Mouse (Mus musculus) stomach, embryonic 16.5 days (tissue): ENCODE data around the gene Ascl5. TPM values are rescaled to one million over a fixed set of nuclear protein-coding genes. Genes with fewer than 3 reads are reported as not detected.
A peak's percentile ranks its signal among the peaks of the same experiment; 100 is the strongest.

Experiments used
- ATAC-seq: fragments of 200-750 bp; cut with Nextera tagmentation; 2 replicates; pipeline ENCODE4 v1.8.0; 2017; ENCODE audit warnings: moderate number of reproducible peaks, moderate TSS enrichment; ENCODE audit not compliant: insufficient read depth, low FRiP score
- H3K27ac ChIP-seq: fragments of 300-500 bp; sonication (generic); 2 replicates; pipeline ENCODE4 v1.5.1; 2014; ENCODE audit warnings: low read length
- H3K27me3 ChIP-seq: fragments of 300-500 bp; sonication (generic); 2 replicates; pipeline ENCODE4 v1.6.1; 2014; ENCODE audit warnings: low read length, control low read depth, mixed read lengths; ENCODE audit not compliant: control insufficient read depth, insufficient read depth
- H3K36me3 ChIP-seq: fragments of 300-500 bp; sonication (generic); 2 replicates; pipeline ENCODE4 v1.6.1; 2014; ENCODE audit warnings: low read length; ENCODE audit not compliant: control insufficient read depth, insufficient read depth
- H3K4me1 ChIP-seq: fragments of 300-500 bp; sonication (generic); 2 replicates; pipeline ENCODE4 v1.6.1; 2014; ENCODE audit warnings: low read length, control low read depth, mixed read lengths; ENCODE audit not compliant: control insufficient read depth, insufficient read depth
- H3K4me2 ChIP-seq: fragments of 300-500 bp; sonication (generic); 2 replicates; pipeline ENCODE4 v1.6.1; 2014; ENCODE audit warnings: low read depth, low read length, mixed read lengths
- H3K4me3 ChIP-seq: fragments of 300-500 bp; sonication (generic); replicated peaks from 2 replicates; pipeline ENCODE4 v1.5.1; 2014; ENCODE audit warnings: mild to moderate bottlenecking, low read length
- H3K9ac ChIP-seq: fragments of 300-500 bp; sonication (generic); 2 replicates; pipeline ENCODE4 v1.6.1; 2014; ENCODE audit warnings: low read length
- H3K9me3 ChIP-seq: fragments of 300-500 bp; sonication (generic); replicated peaks from 2 replicates; pipeline ENCODE4 v1.6.1; 2016; ENCODE audit warnings: low read length, control low read depth; ENCODE audit not compliant: control insufficient read depth
- WGBS: fragments of 180-500 bp; shearing (Covaris S2); extraction: QIAGEN DNeasy Blood & Tissue Kit; methylation state at CpG from one replicate; pipeline ENCODE4 v1.1.7; 2014; 5-methylcytosine and 5-hydroxymethylcytosine counted together
- polyA plus RNA-seq: library from polyadenylated mRNA; unstranded; fragments of >200 nt; fragmentation: Nextera tagmentation; extraction: Ambion mirVana; gene quantifications from 2 replicates; pipeline ENCODE4 v1.2.1, GENCODE M21; 2015

Gene Ascl5
- polyA plus RNA-seq, 1 experiment from 2014 or later, result 0.43 TPM

GRCm38 (mm10) chr1:136017307-136017706, 33.3 kb upstream of the Ascl5 start:
- 73% methylated on average over 2 of the region's 2 CpGs for WGBS
- Histone ChIP-seq H3K4me1 (peaks cover 9% of the 10 kb centered on the region; the same call in 1 of the 2 replicates), H3K4me2 (peak overlapping the region; percentile 61)

GRCm38 (mm10) chr1:136017907-136018313, 32.7 kb upstream of the Ascl5 start:
- Histone ChIP-seq H3K27ac (peak overlapping the region; percentile 34), H3K9me3 (no peaks in the 10 kb centered on the region), H3K36me3 (no peaks in the 10 kb centered on the region; the same call in 1 of the 2 replicates), H3K27me3 (no peaks in the 10 kb centered on the region), H3K4me1 (peaks cover 9% of the 10 kb centered on the region; the same call in 1 of the 2 replicates), H3K9ac (peak overlapping the region; percentile 86), H3K4me2 (peak overlapping the region; percentile 61), H3K4me3 (peak overlapping the region; percentile 87)
- under 1% methylated on average over 22 of the region's 22 CpGs for WGBS
- peak; percentile 97 for ATAC-seq

More at GRCm38 (mm10) chr1:136017307-136017706, 33.3 kb upstream of the Ascl5 start:
- H3K36me3 ChIP-seq, result no peaks in the 10 kb centered on the region; the same call in 1 of the 2 replicates
- no peak overlapping the region for H3K9ac ChIP-seq
- H3K27me3 ChIP-seq, result no peaks in the 10 kb centered on the region
- peak overlapping the region; percentile 87 for H3K4me3 ChIP-seq
- H3K9me3 ChIP-seq, result no peaks in the 10 kb centered on the region
- H3K27ac ChIP-seq, result no peak overlapping the region
- no peak for ATAC-seq

DNA sequence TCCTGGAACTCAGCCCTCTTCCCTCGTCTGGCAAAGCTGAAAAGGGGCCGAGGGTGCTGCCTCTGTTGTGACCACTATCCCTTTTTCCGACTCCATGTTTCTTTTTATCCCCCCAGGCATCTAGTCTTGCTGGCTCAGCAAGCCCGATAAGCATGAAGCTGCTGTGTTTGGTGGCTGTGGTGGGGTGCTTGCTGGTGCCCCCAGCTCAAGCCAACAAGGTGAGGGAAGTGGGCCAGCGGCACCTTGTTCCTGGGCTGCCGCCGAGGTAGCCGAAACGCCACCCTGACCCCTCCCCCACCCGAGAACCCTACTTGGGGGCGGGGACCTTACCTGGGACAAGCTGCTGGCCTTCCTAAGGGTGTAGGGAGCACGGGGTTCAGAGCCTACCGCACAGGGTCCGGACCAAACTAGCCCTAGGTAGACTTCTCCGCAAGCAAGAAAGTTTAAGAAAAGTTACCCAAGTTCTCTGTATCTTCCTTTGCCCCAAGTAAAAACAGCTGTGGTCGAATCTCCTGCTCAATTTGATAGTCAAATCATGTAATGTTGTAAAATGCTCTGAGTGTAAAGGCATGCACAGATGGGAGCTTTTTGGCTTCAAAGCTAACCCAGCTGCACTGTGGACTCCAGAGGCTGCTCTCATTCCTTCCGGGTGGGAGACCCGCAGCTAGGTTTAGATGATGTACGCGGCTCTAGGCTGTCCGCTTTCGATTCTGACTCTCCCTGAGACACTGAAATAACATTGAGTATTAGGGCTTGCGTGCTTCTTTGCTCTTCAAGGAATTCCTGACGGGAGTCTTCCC, 32.0 kb upstream of the Ascl5 start:
- peak overlapping the region; percentile 34 for H3K27ac ChIP-seq
- no peaks in the 10 kb centered on the region; the same call in none of the 2 replicates for H3K36me3 ChIP-seq
- H3K4me1 ChIP-seq, result peaks cover 9% of the 10 kb centered on the region; the same call in 1 of the 2 replicates
- ATAC-seq, result peak; percentile 63
- H3K4me2 ChIP-seq, result peak overlapping the region; percentile 61
- H3K9ac ChIP-seq, result peak overlapping the region; percentile 86
- no peaks in the 10 kb centered on the region for H3K27me3 ChIP-seq
- H3K4me3 ChIP-seq, result peak overlapping the region; percentile 87
- 3% methylated on average over 24 of the region's 24 CpGs for WGBS
- H3K9me3 ChIP-seq, result no peaks in the 10 kb centered on the region

GRCm38 (mm10) chr1:136030201-136030600, 20.4 kb upstream of the Ascl5 start:
- Histone ChIP-seq H3K9ac (no peak overlapping the region), H3K27ac (no peak overlapping the region), H3K4me1 (no peaks in the 10 kb centered on the region), H3K4me2 (no peak overlapping the region), H3K27me3 (no peaks in the 10 kb centered on the region), H3K9me3 (no peaks in the 10 kb centered on the region), H3K4me3 (no peak overlapping the region), H3K36me3 (peaks cover 15% of the 10 kb centered on the region; the same call in 1 of the 2 replicates)
- 60% methylated on average over 7 of the region's 7 CpGs for WGBS
- ATAC-seq, result no peak

DNA sequence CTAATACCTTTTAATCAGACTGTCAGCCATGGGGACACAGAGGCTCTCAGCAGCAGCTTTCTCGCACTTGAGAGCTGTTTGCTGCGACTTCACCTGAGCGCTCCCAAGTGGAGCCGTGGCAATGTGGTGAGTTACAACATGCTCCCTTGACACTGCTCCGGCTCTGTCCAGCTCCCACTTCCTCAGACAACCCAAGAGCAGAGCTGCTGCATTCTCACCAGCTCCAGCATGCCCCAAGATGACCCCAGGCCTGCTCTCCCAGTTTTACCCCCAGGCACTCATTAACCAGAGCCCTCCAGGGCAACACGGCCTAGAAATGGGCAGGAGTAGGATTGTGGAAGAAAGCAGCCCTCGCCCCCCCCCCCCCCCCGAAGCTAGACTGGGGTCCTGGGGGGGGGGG, 18.9 kb upstream of the Ascl5 start:
- no peak for ATAC-seq
- H3K9me3 ChIP-seq, result no peaks in the 10 kb centered on the region
- no peaks in the 10 kb centered on the region for H3K4me1 ChIP-seq
- H3K27ac ChIP-seq, result no peak overlapping the region
- no peak overlapping the region for H3K4me3 ChIP-seq
- no peak overlapping the region for H3K4me2 ChIP-seq
- peaks cover 11% of the 10 kb centered on the region; the same call in 1 of the 2 replicates for H3K36me3 ChIP-seq
- WGBS, result 79% methylated on average over 8 of the region's 8 CpGs
- no peaks in the 10 kb centered on the region for H3K27me3 ChIP-seq
- H3K9ac ChIP-seq, result no peak overlapping the region

GRCm38 (mm10) chr1:136032961-136033360, 17.6 kb upstream of the Ascl5 start:
- no peak overlapping the region for H3K4me2 ChIP-seq
- H3K9me3 ChIP-seq, result no peaks in the 10 kb centered on the region
- no peaks in the 10 kb centered on the region for H3K4me1 ChIP-seq
- H3K36me3 ChIP-seq, result peaks cover 9% of the 10 kb centered on the region; the same call in 1 of the 2 replicates
- H3K27me3 ChIP-seq, result no peaks in the 10 kb centered on the region
- H3K4me3 ChIP-seq, result no peak overlapping the region
- H3K9ac ChIP-seq, result no peak overlapping the region
- no peak overlapping the region for H3K27ac ChIP-seq
- no peak for ATAC-seq
- 57% methylated on average over 7 of the region's 7 CpGs for WGBS

- no peaks in the 10 kb centered on the region for H3K9me3 ChIP-seq
- no peak overlapping the region for H3K9ac ChIP-seq
- H3K27ac ChIP-seq, result no peak overlapping the region
- peaks cover 11% of the 10 kb centered on the region for H3K4me1 ChIP-seq
- H3K4me2 ChIP-seq, result no peak overlapping the region
- no peaks in the 10 kb centered on the region for H3K27me3 ChIP-seq
- 0 out of 2 replicates have a peak, but pooled peaks cover 6% of the 10 kb centered on the region for H3K36me3 ChIP-seq
- no peak for ATAC-seq
- WGBS, result 70% methylated on average over 5 of the region's 5 CpGs
- H3K4me3 ChIP-seq, result no peak overlapping the region
Measured at GRCm38 (mm10) chr1:136038746-136039538, 11.7 kb upstream of the Ascl5 start.

DNA sequence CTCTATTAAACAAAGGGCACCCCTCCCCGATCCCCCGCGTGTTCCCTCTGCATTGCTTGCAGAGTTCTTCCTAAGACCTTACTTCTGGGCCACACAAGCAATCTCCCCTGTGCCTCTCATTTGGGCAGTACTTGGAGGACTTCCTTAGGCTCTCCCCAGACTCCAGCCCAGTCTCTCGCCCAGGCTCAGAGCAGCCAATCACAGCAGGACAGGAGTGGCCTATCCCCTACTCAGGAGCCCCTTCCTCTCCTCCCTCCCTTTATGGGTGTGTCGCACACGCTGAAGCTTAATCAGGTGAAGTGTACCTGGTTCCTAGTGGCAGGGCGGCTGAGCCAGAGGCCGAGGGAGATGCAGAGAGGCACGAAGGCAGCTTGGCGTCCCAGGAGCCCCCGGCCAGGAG, 10.2 kb upstream of the Ascl5 start:
- WGBS, result 10% methylated on average over 11 of the region's 11 CpGs
- H3K4me3 ChIP-seq, result no peak overlapping the region
- ATAC-seq, result peak; percentile 78
- no peaks in the 10 kb centered on the region for H3K9me3 ChIP-seq
- no peak overlapping the region for H3K9ac ChIP-seq
- H3K27me3 ChIP-seq, result no peaks in the 10 kb centered on the region
- no peaks in the 10 kb centered on the region for H3K36me3 ChIP-seq
- H3K27ac ChIP-seq, result no peak overlapping the region
- H3K4me2 ChIP-seq, result peak overlapping the region; percentile 23
- peaks cover 11% of the 10 kb centered on the region for H3K4me1 ChIP-seq

DNA sequence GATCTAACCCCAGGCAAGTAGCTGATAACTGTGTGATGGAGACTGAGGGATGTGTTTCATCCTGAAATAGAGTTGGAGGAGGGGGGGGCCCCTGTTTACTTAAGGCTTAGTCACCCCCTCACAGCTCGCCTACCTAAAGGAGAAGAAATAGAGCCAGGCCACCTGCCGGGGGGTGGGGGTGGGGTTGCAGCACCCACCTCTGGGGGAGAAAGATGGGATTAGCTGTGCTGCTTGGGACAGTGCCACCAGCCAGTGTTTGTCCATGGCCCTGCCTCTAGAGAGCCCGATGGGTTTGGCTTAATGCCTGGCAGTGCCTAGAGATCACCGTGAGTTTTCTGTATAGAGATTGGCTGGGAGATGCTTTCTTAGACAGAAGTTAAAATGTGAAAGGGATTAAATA, 9.7 kb upstream of the Ascl5 start:
- ATAC-seq, result peak; percentile 8; the same call in 1 of the 2 replicates
- H3K36me3 ChIP-seq, result no peaks in the 10 kb centered on the region

More for the DNA sequence above, 9.7 kb upstream of the Ascl5 start:
- 16% methylated on average over 4 of the region's 4 CpGs for WGBS
- peaks cover 11% of the 10 kb centered on the region for H3K4me1 ChIP-seq
- H3K27ac ChIP-seq, result no peak overlapping the region
- no peaks in the 10 kb centered on the region for H3K9me3 ChIP-seq
- H3K27me3 ChIP-seq, result no peaks in the 10 kb centered on the region
- H3K4me2 ChIP-seq, result peak overlapping the region; percentile 23
- peak overlapping the region; percentile 19; the same call in 1 of the 2 replicates for H3K9ac ChIP-seq
- no peak overlapping the region for H3K4me3 ChIP-seq
